Mouse (Mus musculus): ENCODE data around the gene Nfatc2ip.
A peak's percentile ranks its signal among the peaks of the same experiment; 100 is the strongest.

Nfatc2ip gene

DNA sequence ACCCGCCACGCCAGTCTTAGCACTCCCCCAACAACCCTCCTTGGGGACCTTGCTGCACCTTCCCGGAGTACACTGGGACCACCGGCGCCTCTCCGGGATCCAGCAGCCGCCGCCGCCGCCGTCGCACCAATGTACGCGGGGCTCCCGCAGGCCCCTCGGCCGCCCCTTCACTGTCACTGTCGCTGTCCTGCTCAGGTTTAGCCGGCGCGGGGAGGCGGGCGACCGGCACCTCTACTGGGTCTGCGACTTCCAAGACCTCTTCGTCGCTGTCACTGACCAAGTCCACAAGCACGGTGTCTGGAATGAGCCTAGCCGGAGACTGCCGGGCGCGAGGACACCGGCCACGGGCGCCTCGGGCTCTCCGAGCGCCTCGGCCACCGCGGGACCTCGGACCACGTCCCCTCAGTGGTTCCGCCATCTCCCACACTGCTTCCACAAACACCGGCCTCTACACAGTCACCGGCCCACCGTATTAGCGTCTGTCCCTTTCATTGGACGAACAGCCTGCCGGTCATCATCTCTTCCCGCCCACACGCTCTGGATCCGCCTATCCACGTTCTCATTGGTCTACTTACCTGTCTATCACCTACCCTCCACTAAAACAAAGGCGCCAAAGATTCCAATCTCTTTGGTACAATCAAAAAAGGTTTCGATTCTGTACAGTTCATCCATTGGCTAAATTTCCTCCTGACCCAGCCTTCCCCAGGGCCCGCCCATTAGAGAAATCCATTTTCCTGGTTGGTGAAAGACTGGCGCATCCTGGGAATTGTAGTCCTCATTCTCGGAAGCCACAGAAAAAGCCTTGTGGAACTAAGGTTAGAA, at the start of gene Nfatc2ip:
TSS of gene Nfatc2ip (minus strand) at position 440 of the 822 bp plus-strand sequence.
- DNase-seq (ENCODE audit: low read depth) = peak; percentile 100

DNA sequence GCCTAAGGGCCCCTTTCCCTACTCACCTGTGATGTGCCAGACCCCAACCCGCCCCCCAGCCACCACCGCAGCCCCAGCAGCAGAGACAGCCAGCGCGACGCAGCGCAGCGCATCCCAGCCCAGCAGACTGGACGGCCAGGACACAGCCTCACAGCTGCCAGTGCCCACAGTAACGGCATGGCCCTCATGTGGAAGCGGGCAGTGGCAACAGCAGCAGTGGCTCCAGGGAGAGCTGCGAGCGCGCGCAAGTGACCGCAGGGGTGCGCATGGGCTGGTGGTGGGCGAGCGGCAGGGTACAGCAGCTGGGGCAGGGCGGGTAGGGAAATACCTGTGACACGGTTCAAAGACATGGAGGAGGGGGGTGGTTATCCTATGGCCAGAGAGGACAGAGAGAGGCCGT, 49.7 kb upstream of the Nfatc2ip start:
- DNase-seq (ENCODE audit: low read depth) = no peak

DNA sequence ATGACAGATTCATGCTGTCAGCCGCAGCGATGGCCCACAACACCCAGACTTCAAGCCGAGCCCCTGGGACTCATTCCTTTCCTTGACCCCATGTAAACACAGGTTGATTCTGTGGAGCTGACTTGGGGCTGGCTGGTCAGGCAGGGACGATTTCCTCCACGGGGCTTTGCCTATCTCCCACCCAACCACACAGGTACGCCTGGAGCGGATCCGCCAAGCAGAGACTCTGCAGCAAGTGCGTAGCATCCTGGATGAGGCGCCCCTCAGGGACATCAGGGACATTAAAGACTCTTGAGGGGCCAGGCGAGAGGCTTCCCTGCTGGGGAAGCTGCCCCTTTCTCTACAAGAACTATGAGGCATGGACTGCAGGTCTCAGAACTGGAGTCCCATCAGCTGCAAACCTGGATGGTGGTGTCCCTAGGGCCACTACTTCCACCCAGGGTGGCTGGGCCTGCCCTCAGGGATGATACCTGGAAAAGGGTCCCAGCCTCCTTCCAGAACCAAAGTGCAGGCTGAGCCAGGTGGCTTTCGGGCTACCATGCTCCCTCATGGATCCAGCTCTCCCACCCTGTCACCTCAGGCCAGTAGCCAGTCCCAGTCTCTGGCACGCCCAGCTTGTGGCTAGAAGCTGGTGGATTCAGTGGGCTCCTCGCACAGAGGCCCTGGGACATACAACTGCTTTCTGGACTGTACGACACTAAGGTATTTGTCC, 48.7 kb upstream of the Nfatc2ip start:
- DNase-seq (ENCODE audit: low read depth) = no peak

DNA sequence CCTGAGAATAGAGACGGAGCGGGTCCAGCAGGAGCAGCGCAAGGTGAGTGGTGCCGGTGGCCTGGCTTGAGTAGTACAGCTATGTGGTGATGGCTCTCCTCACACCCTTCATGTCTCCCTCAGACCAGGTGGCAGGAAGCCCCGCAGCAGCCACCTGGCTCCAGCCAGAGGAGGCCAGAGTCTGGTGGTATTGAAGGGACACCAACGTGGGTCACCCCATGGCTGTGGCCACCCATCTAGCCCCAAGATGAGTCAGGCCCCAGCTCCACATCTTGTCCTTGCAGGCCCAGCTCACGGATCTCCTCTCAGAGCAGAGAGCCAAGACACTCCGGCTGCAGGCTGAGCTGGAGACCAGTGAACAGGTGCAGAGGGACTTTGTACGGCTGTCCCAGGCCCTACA, 48.0 kb upstream of the Nfatc2ip start:
- no peak for DNase-seq (ENCODE audit: low read depth)

DNA sequence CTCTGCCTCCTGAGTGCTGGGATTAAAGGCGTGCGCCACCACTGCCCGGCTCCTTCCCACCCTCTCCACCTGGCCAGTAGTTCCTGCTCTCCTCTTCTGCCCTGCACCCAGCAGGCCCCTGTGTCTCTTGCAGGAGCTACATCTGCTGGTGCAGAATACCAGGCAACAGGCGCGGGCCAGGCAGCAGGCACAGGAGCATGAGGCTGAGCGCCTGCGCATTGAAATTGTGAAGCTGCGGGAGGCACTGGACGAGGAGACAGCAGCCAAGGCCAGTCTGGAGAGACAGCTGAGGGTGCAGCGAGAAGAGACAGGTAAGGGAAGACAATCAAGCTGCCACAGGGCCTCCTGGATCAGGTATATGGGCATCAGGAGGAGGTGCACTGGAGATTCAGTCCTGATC, 47.5 kb upstream of the Nfatc2ip start:
- DNase-seq (ENCODE audit: low read depth) = no peak

DNA sequence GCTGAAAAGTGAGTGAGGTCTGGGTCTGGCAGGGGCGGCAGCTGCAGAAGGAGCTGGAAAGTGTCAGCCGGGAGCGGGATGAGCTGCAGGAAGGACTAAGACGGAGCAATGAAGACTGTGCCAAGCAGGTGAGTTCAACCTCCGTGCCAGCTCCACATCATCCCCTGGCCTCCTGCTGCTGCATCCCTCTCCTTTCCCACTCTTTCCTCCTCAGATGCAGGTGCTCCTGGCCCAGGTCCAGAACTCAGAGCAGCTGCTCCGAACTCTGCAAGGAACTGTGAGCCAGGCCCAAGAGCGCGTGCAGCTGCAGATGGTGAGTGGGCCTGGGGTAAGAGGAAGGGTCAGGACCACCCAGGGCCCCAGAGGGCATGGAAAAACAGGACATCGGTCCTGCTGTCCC, 43.6 kb upstream of the Nfatc2ip start:
- DNase-seq (ENCODE audit: low read depth) = no peak

DNA sequence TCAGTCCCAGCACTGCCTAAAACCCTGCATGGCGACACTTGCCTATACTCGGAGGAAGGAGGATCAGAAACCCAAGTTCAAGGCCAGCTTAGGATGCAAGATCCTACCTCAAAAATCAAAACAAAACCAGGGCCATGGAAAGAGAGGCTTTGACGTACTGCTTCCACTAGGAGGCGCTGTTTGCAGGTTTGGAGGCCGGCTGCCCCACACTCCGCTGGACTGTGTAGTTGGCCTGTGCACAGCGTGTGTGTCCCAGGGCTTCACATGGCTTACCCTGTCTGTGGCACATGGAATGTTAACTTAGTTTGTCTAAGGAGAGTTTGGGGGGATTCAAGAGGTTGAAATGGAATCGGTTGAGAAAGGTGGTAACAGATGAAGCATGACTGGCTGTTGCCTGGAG, 40.3 kb upstream of the Nfatc2ip start:
- peak; percentile 87 for DNase-seq (ENCODE audit: low read depth)

DNA sequence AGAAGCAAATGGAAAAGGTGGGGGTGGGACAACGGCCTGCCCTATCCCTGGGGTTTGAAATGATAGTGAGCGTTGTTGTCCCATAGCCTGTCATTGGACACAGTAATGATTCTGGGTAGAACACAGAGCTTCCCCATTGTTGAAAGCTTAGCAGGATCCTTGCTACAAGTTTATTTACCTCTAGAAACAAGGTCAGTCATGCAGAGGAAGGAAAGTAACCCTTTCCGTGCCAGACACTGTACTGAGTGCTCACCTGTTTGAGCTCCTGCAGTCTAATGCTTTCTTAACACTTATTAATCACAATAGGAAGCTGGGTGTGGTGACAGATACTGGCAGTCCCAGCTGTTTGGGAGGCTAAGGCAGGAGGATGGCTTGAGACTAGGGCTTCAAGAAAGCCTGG, 39.3 kb upstream of the Nfatc2ip start:
- no peak for DNase-seq (ENCODE audit: low read depth)

DNA sequence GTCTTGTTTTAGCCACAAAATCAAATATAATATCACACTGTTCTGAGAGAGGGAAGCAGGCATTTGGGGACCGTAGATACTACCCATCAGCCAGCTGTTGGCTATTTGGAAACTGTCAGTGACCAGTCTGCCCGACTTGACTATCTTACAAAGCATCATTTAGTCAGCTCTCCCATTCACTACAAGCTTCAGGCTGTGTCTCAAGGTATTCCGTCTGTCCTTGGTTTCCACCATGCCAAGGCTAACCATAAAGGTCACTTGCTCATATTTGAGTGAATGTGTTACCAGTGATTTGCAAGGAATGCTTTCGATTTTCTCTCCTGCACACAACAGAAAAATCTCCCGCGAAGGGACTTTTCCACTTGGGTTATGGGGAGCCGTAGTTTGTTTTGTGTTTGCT, 38.2 kb upstream of the Nfatc2ip start:
- DNase-seq (ENCODE audit: low read depth) = no peak

DNA sequence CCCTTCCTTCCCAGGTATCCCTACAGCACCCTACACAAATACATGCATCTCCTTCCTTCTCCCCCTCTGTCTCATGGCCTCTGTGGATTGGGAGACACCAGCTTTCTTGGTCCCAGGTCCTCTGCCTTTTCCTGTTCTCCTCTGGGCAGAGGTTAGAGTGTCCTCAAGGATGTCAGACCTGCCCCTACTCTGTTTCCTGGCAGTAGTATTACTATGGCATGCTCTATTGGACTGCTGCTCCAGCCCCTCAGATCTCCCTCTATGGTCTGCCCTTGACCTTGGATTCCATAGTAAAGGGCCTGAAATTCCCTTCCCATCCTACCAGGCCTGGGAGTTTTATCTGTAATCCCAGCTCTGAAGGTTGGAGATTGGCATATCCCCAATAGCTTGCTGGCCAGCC, 33.6 kb upstream of the Nfatc2ip start:
- no peak for DNase-seq (ENCODE audit: low read depth)

DNA sequence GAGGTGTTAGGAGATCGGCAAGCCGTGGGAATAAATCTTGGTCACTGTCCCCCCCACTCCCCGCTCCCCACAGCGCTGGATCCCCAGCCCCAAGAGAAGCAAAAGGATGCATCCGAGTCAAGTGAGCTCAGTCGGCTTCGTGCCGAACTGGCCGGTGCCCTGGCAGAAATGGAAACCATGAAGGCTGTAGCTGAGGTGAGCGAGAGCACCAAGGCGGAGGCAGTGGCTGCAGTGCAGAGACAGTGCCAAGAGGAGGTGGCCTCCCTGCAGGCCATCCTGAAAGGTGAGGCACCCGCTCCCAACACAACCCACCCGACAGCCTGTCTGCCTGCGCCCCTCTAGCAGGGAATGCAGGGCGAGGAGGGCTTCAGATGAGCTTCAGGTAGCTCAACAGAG, 33.0 kb upstream of the Nfatc2ip start:
- DNase-seq (ENCODE audit: low read depth) = no peak

DNA sequence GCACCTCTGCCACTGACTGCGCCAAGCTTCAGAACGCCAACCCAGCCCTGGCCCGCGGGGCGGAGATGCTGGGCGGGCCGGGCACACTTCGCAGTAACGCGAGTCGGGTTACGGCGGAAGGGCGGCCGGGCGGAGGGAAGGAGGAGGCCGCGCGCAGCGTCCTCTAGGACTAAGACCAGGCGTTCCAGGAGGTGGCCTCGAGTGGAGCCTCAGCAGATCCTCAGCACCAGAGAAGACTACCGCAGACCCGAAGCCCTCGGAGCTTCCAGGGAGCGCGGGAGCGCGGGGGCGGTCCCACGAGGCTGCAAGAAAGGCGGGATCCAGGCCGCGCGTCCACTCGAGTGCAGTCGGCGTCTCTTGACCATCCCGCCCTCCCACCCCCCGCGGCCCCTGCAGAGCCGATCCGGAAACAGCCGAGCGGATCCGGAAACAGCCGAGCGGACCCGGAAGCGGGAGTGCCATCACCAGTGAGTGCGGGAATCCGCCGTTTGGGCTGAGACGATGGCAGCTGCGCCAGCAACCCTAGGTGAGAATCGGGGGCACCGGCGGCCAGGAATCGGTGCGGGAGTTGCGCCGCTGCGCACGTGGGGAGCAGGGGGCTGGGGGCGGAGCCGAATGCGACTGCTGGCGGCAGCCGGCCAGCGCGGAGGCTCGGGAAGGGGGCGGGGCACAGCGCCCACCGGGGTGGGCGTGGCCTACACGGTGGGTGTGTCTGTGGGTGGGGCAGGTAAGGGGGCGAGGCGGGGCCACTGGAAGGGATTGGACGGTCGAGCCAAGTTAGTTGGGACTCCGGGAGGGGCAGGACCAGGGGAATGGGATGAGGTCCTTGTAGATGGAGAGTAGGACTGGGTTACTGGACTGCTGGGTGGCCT, 32.3 kb upstream of the Nfatc2ip start, which contains the start of gene Rabep2:
TSS of gene Rabep2 (plus strand) at position 129 of the 872 bp plus-strand sequence.
- DNase-seq (ENCODE audit: low read depth) = peak; percentile 90

DNA sequence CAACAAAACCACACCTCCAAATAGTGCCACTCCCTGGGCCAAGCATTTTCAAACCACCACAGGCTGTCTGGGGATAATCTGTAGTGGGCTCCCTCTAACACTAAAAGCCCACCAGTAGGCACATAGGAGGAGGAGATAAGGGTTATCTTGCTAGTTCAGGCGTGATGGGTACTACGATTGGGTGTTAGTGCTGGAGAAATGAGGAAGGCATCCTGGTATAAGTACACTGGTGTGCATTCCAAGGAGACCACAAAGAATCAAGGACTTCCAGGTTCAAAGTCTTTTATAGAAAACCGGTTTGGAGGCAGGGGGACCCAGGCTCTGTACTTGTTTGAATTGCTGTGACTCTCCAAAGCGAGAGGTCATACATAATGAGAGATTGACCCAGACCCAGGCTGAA, 31.6 kb upstream of the Nfatc2ip start:
- no peak for DNase-seq (ENCODE audit: low read depth)

DNA sequence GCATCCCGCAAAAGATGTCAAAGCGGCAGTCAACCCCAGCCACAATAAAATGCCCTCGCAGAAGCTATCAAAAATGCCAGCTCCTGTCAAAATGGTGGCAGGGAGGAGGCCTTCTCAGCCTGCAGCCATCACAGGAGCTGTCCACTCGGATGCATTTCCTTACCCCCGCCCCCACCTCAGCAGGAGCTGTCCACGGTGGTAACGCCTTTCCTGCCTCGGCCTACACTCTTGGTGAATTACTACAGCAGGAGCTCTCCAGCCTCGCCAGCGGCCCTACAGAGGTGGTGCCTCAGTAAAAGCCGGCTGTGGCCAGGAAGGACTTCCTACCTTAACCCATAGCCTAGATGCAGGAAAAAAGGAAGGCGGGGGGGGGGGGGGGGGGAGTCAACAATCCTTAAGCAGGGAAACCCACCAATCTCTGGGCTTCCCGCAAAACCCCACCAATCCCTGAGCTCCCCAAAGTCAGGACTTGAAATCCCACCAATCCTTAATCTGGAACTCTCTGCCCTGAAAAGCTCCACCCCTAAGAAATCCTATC, 30.9 kb upstream of the Nfatc2ip start:
- DNase-seq (ENCODE audit: low read depth) = no peak

DNA sequence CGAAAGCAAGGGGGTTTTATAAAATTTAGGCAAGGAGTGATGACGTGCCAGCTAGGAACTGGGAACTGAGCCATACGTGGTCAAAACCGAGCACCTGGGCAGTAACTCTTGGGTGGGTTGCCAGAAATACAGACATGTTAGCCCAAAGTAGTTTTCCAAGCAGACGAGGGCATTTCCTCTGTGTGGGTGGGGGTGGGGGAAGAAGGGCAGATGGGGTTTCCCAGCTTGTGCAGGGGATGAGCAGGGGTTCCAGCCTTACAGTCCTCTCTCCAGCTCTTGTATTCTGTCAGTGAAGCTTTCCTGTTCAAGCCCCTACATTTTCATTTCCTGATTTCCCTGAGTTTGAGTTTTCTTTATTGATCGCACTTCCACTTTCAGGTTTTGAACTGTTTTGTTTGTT, 27.6 kb upstream of the Nfatc2ip start:
- DNase-seq (ENCODE audit: low read depth) = peak; percentile 20

DNA sequence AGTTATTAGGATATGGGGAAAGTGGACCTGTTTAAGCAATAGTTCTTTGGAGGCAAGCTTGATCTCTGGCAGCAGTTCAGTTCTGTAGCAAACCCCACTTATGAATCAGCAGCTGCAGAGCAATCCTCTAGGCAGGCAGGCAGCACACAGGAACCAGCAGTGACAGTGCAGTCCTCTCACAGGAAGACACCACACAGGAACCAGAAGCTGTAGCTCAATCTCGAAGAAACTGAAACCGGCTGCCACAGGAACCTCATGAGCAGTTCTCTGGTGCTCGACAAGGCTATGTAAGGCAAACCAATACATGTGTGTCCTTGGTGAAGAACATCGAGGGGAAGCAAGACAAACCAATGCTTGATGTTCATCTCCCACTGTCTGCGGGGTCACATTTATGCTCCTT, 25.2 kb upstream of the Nfatc2ip start:
- peak; percentile 53 for DNase-seq (ENCODE audit: low read depth)

DNA sequence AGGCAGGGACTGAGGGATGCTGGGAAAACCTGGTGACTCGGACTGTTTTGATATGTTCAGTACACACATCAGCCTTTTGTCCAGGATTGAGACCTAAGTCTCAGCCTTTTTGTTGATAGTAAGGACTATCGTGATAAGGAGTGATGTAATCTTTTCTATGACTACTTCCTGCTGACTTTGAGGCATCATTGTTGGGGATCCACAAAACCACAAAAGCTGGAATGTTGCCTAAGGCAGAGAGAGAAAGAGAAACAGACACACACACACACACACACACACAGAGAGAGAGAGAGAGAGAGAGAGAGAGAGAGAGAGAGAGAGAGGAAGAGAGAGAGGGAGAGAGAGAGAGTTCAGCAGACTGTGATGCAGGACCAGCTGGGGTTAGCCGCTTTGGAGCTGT, 22.0 kb upstream of the Nfatc2ip start:
- no peak for DNase-seq (ENCODE audit: low read depth)

DNA sequence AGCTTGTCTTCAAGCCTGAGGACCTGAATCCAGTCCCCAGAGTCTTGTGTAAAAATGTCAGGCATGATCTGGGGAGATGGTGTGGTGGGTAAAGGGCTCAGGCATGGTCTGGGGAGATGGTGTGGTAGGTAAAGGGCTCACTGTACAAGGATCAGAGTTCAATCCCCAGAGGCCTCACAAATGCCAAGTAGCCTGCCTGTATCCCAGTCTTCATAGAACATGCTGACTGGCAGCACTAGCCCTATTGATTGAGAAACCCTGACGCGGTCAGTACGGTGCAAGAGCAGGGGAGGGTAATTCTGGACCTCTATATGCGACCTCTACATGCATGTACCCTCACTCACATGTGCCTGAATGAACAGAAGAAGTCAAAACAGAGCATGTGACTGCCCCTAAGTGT, 21.1 kb upstream of the Nfatc2ip start:
- DNase-seq (ENCODE audit: low read depth) = no peak

DNA sequence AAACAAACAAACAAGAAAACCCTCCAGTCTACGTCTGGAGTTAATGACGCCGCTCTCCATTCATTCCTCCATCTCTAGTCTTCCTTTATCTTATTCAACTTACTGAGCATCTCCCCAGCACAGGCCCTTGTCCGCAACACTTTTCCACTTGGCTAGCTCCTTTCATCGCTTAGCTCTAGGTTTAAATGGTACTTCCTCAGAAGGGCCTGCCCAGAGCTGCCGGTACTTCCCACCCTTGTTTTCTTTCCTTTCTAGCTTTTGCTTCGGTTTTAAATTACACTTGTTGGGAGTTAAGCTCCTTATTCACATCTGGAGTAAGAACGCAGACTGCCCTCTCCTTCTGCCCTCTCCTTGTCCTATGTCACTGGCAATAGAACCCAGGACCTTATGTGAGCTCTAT, 20.5 kb upstream of the Nfatc2ip start:
- no peak for DNase-seq (ENCODE audit: low read depth)

DNA sequence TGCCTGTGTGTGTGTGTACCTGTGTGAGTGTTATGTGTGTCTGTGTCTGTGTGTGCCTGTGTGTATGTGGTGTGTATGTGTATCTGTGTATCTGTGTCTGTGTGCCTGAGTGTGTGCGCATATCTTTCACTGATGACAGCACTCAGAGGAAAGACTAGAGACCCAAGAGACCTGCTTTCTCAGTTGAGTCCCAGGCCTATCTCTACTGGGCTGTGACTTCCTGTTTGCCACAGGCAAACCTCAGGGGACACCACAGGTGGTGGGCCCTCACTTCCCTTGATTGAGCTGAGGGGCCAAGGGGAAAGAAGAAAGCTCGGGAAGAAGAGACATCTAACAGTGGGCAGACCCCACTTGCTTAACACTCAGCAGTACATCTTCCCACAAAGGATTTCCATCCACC, 20.1 kb upstream of the Nfatc2ip start:
- no peak for DNase-seq (ENCODE audit: low read depth)

DNA sequence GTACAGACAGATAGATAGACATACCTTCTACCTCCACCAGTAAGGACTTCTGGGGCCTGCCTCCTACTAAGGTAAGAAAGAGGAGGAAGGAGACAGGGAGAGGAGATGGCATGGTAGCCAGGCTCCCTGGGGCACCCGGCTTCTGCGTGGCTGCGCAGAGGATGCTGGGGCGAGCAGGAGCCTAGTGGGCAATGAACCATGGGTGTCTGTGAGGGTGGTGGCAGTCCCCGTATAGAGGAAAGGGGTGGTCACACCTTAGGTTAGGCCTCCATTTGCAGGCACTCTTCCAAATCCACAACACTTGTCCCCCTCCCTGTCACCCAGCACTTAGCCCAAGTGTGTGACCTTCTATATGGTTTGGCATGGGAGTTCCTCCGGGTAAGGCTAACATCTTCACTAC, 18.2 kb upstream of the Nfatc2ip start, which contains the start of gene Cd19:
TSS of gene Cd19 (minus strand) at position 165 of the 400 bp plus-strand sequence.
- no peak for DNase-seq (ENCODE audit: low read depth)

DNA sequence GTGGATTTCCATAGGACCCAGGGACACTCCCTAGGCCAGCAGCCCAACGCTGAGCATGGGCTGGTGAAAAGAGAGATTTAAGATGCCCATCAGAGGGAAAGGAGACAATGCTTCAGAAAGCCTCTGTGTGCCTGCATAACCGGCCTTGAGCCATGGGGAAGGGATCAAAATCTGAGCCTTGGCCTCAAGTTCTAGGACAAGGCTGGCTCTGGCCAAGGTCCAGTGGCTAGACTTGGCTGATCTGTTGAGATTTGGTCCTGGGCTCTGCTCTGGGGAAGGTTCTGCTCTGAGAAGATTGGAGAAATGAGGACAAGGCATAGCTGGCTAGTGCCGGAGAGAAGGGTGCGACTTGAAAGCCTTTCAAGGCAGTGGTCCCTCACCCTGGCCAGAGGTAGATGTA, 14.5 kb upstream of the Nfatc2ip start:
- DNase-seq (ENCODE audit: low read depth) = no peak

All from induced T-regulatory cell, adult 2 months (primary cell).